Mouse (Mus musculus): ENCODE measurements around the gene Arid5b.

Gene Arid5b

GRCm38 (mm10) chr10:68052307-68052706, 226.2 kb downstream of the Arid5b start:
- DNase-seq (ENCODE audit: low spot score in 2 of 2), result no peak

GRCm38 (mm10) chr10:68051316-68051933, 227.1 kb downstream of the Arid5b start:
- DNase-seq (ENCODE audit: low spot score in 2 of 2), result no peak

- DNase-seq (ENCODE audit: low spot score in 2 of 2), result no peak
Measured at GRCm38 (mm10) chr10:68050882-68051281, 227.7 kb downstream of the Arid5b start.

- DNase-seq (ENCODE audit: low spot score in 2 of 2), result no peak
Measured at GRCm38 (mm10) chr10:68048641-68049305, 229.8 kb downstream of the Arid5b start.

- DNase-seq (ENCODE audit: low spot score in 2 of 2), result no peak
Measured at GRCm38 (mm10) chr10:68044864-68045263, 233.7 kb downstream of the Arid5b start.

GRCm38 (mm10) chr10:68043973-68044372, 234.6 kb downstream of the Arid5b start:
- DNase-seq (ENCODE audit: low spot score in 2 of 2), result no peak

Data from heart, adult 9 months (tissue).